Mouse (Mus musculus) olfactory bulb, adult 2 months (tissue): ENCODE measurements around the gene Phf10.

ENCODE experiments used
- CTCF ChIP-seq: fragments of 200-500 bp; IDR thresholded peaks from 2 replicates; pipeline ENCODE4 v1.5.1; 2012; ENCODE audit warnings: low read depth, mild to moderate bottlenecking, low read length, moderate library complexity; ENCODE audit not compliant: insufficient read depth
- POLR2A ChIP-seq: fragments of 200-500 bp; IDR thresholded peaks from 2 replicates; pipeline ENCODE4 v1.6.1; 2012; ENCODE audit warnings: mild to moderate bottlenecking, low read depth, low read length, moderate library complexity; ENCODE audit not compliant: insufficient read depth

- TF ChIP-seq POLR2A: no peak
- no peak for TF ChIP-seq CTCF
Measured at GRCm38 (mm10) chr17:14921582-14921981, 39.5 kb downstream of the Phf10 start.
